In the genomic region with DNA sequence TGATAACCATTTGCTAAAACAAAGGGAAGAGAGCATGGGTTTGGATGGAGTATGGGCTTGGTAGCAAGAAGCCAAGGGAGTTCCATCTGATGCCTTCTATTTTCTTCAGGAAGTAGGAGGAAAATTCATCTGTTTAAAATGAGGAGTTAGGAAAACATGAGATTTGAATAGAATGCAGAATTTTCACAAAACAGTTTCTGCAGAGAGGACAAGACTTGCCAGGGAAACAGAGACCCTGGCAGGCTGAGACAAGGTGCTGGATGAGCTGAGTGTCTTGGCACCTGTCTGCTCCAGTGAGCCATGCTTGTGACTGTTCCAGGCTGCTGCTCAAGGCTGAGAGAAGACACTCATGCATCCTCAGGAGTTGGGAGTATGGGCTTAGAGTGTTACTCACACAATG, we compare ENCODE assay signal across 15 mouse cellular contexts.
DNase-seq lines count a peak whose midpoint lies in the region.
"Had no signal": no experiment of that assay in that cellular context is flagged by ENCODE, and none has a peak within 500 bp of the region (broad histone marks: within the 10 kb centered on the region; RNA-seq: fewer than 3 reads in every experiment).

No protein-coding gene starts in this region.

- intact Hi-C loops in left cerebral cortex, postnatal 4 days (cut with DNase I) = no loop called here

- DNase-seq in frontal cortex, postnatal 36 days (ENCODE audit: low spot score in 2 of 2) = peak; percentile 26 to 41
- no peak for DNase-seq in frontal cortex, postnatal 25 days (ENCODE audit: low spot score in 2 of 2)
- DNase-seq in left cerebral cortex, adult 18-20 months (ENCODE audit: low spot score in 2 of 2) = peak; percentile 26 to 29
- DNase-seq in left cerebral cortex, postnatal 4 days = no peak
- peak; percentile 41 for DNase-seq in right cerebral cortex, adult 18-20 months
- DNase-seq in right cerebral cortex, postnatal 4 days = no peak
- peak; percentile 28 for DNase-seq in right cerebral cortex, postnatal 25 days
- DNase-seq in urinary bladder, postnatal 14 days (ENCODE audit: low spot score) = no peak
- DNase-seq: adrenal gland, adult 2 months; adrenal gland, postnatal 25 days; cerebellum, adult 2 months; cerebellum, postnatal 10 days; embryo, embryonic 11 days; gastrocnemius, postnatal 14 days; heart, adult 2 months had no signal

Comparison
In these comparisons a context has a peak if more than half of its experiments do, and no peak if none do; other contexts are left out.
1. DNase-seq: peak in frontal cortex, postnatal 36 days (2 of 2), left cerebral cortex, adult 18-20 months (2 of 2), right cerebral cortex, adult 18-20 months (single experiment) and right cerebral cortex, postnatal 25 days (single experiment); none in frontal cortex, postnatal 25 days (0 of 2), left cerebral cortex, postnatal 4 days (single experiment), right cerebral cortex, postnatal 4 days (single experiment) and urinary bladder, postnatal 14 days (single experiment).